Mouse (Mus musculus): ENCODE results near the gene Hoxa7. TPM values are rescaled to one million over a fixed set of nuclear protein-coding genes. Genes with fewer than 3 reads are reported as not detected.

The Hoxa7 gene
- polyA plus RNA-seq, 1 experiment from 2014 or later, result 0.34 TPM

DNA sequence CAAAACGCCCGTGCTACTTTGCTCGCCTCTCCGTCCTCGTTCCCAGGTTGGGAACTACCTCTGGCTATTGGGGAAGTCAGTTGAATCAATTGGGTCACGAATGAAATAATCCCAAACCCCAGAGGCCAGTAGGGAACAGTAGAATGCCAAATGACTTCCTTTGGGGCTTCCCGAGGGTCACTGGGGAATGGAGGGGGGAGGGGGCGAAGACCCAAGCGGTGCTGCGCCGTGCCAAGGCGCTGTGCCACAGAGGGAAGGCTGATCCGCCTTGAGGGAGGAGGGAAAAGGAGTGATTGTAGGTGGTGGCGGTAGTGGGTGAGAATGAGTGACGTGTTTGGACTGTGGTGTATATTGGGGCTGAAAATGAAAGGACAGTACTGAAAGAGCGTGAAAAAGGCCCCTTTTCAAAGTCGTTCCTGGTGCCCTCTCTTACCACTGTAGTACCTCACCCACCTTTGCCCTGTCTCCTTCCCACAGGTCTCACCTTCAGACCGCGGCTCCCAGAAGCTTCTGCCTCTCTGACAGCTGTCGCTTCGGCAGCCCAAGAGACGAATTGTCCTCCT lies 9.0 kb downstream of the Hoxa7 start:
- Histone ChIP-seq H3K27me3 (ENCODE audit: control insufficient read depth, insufficient read depth, low read length) (peaks cover 95% of the 10 kb centered on the region), H3K9me3 (replicated peaks; ENCODE audit: control insufficient read depth, low read length) (no peaks in the 10 kb centered on the region), H3K36me3 (replicated peaks; ENCODE audit: control insufficient read depth, insufficient read depth, low read depth, low read length) (no peaks in the 10 kb centered on the region), H3K4me3 (ENCODE audit: low read depth, low read length) (no peak overlapping the region), H3K9ac (replicated peaks; ENCODE audit: low read length) (no peak overlapping the region), H3K4me2 (ENCODE audit: low read depth, low read length) (no peak overlapping the region), H3K4me1 (ENCODE audit: control insufficient read depth, insufficient read depth, low read length) (no peaks in the 10 kb centered on the region; the same call in 1 of the 2 replicates), H3K27ac (replicated peaks; ENCODE audit: low read depth, low read length) (no peak overlapping the region)
- DNase-seq (ENCODE audit: low spot score) (no peak), ATAC-seq (replicated peaks; ENCODE audit: insufficient number of reproducible peaks, low FRiP score, low TSS enrichment, low read depth) (no peak)
- WGBS, result under 1% methylated on average over 22 of the region's 22 CpGs

DNA sequence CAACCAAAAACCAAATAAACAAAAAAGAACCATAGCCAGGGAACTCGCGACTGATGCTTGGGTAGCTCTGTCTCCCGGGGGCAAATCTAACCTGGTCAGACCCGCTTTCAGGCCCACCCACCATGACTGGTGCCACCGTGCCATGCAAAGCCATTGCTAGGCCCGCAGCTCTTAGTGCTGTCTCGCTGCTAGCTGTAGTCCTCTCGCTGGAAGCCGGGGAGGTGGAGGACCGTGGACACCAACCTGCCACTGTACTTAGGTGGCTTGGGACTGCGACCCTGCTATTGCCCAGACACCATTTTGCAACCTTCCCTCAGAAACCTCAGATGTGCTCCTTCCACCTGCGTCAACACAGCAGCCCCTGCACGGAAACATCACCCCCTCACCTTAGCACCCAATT lies 9.7 kb downstream of the Hoxa7 start:
- Histone ChIP-seq H3K27ac (replicated peaks; ENCODE audit: low read depth, low read length) (no peak overlapping the region), H3K4me3 (ENCODE audit: low read depth, low read length) (no peak overlapping the region), H3K4me2 (ENCODE audit: low read depth, low read length) (no peak overlapping the region), H3K9me3 (replicated peaks; ENCODE audit: control insufficient read depth, low read length) (no peaks in the 10 kb centered on the region), H3K4me1 (ENCODE audit: control insufficient read depth, insufficient read depth, low read length) (no peaks in the 10 kb centered on the region; the same call in 1 of the 2 replicates), H3K9ac (replicated peaks; ENCODE audit: low read length) (no peak overlapping the region), H3K27me3 (ENCODE audit: control insufficient read depth, insufficient read depth, low read length) (peaks cover 95% of the 10 kb centered on the region), H3K36me3 (replicated peaks; ENCODE audit: control insufficient read depth, insufficient read depth, low read depth, low read length) (no peaks in the 10 kb centered on the region)
- ATAC-seq (replicated peaks; ENCODE audit: insufficient number of reproducible peaks, low FRiP score, low TSS enrichment, low read depth) (no peak), DNase-seq (ENCODE audit: low spot score) (no peak)
- 2% methylated on average over 13 of the region's 13 CpGs for WGBS

DNA sequence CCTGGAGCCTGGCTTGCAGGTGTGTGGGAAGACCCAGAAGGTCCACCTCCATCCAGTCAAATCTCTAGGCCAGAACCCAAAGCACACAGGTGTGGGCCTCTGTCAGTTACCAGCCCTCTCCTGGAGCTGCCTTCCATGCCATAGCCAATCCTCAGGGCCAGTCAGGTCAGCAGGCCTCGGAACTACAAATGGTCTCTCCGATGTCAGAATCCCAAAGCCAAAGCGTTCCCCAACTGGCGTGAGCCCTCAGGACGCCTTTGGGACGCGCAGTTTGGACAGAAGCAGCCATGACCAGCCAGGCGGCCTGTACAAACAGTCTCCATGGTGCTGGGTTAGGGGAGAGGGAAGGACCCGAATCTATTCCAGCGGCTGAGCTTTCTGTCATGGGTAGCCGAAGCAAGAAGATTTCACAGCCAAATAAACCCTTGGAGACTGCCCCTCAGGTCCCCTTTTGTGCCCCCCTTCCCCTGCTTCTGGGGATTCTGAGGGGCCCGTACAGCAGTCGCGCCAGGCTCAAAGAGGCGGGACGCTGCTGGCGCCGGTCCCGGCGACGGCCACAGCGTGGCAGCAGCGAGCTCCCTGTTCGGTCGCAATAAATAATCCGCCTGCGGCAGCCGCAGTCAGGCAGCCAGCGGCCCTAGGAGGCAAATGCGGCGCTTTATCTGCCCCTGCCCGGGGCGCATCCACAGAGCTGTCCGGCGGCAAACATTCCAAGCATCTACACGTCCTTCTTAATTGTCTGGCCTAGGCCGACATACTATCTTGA lies 10.3 kb downstream of the Hoxa7 start:
- no peak overlapping the region for H3K4me2 ChIP-seq (ENCODE audit: low read depth, low read length)
- peak; percentile 84 for DNase-seq (ENCODE audit: low spot score)
- no peaks in the 10 kb centered on the region for H3K9me3 ChIP-seq (replicated peaks; ENCODE audit: control insufficient read depth, low read length)
- H3K27me3 ChIP-seq (ENCODE audit: control insufficient read depth, insufficient read depth, low read length), result peaks cover 96% of the 10 kb centered on the region
- under 1% methylated on average over 34 of the region's 37 CpGs for WGBS
- H3K36me3 ChIP-seq (replicated peaks; ENCODE audit: control insufficient read depth, insufficient read depth, low read depth, low read length), result no peaks in the 10 kb centered on the region
- H3K4me3 ChIP-seq (ENCODE audit: low read depth, low read length), result no peak overlapping the region
- H3K27ac ChIP-seq (replicated peaks; ENCODE audit: low read depth, low read length), result no peak overlapping the region
- no peak for ATAC-seq (replicated peaks; ENCODE audit: insufficient number of reproducible peaks, low FRiP score, low TSS enrichment, low read depth)
- H3K9ac ChIP-seq (replicated peaks; ENCODE audit: low read length), result no peak overlapping the region
- no peaks in the 10 kb centered on the region for H3K4me1 ChIP-seq (ENCODE audit: control insufficient read depth, insufficient read depth, low read length)

DNA sequence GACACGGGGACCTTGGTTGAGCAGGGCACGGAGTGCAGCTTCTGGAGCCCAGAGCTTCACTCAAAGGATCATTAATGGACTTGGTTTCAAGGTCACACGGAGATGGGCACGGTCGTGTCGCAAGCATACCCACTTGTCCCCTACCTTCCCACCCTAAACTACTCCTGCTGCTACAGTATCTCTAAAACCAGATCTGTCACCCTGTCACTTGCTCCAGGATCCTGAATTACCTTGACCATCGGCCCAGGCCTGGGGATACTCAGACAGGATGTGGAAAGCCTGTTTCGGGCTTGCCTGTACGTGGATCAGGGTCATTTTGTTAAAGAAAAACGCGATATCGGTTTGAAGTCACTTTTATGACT lies 12.0 kb downstream of the Hoxa7 start:
- ATAC-seq (replicated peaks; ENCODE audit: insufficient number of reproducible peaks, low FRiP score, low TSS enrichment, low read depth) (no peak), DNase-seq (ENCODE audit: low spot score) (no peak)
- no peaks in the 10 kb centered on the region for H3K36me3 ChIP-seq (replicated peaks; ENCODE audit: control insufficient read depth, insufficient read depth, low read depth, low read length)
- no peak overlapping the region for H3K27ac ChIP-seq (replicated peaks; ENCODE audit: low read depth, low read length)
- WGBS, result 5% methylated on average over 12 of the region's 12 CpGs
- no peak overlapping the region for H3K4me2 ChIP-seq (ENCODE audit: low read depth, low read length)
- no peaks in the 10 kb centered on the region for H3K4me1 ChIP-seq (ENCODE audit: control insufficient read depth, insufficient read depth, low read length)
- H3K9me3 ChIP-seq (replicated peaks; ENCODE audit: control insufficient read depth, low read length), result no peaks in the 10 kb centered on the region
- peaks cover 96% of the 10 kb centered on the region for H3K27me3 ChIP-seq (ENCODE audit: control insufficient read depth, insufficient read depth, low read length)
- no peak overlapping the region for H3K9ac ChIP-seq (replicated peaks; ENCODE audit: low read length)
- no peak overlapping the region for H3K4me3 ChIP-seq (ENCODE audit: low read depth, low read length)

DNA sequence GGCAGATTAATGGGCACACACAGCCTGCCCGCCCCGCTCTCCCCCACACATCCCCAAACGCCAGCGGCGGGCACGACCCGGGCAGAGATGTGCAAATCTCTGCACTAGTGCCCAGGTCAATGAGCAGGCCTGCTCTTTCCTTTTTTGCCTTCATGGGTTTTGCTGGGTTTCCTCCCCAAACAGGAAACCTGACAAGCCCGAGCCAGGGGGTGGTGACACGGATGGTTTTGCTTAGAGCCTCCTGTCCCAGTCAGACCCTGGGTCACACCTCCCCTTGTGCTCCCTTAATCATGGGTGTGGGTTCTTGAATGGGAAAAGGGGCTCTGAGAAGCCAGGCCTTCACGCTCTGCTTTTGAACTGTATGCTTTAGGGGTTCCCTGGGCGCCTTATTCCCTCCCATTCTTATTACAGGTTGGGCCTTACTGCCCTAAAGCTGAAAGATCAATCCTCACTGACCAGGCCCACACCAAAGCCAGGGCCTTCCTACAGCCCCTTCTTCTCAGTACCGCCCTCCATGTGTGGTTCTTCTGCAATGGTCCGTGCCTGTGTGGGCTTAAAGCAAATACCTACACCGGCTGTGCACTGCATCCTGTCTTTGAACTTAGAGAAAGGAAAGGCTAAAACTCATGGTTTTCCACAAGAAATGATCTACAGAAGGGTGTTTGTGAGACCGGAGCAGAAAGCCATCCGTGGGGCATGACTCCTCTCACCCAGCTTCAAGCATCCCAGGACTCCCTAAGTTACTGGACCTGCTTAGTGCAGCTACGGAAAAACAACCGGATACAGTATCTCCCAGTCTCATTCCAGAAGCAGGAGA lies 12.6 kb downstream of the Hoxa7 start:
- Histone ChIP-seq H3K4me2 (ENCODE audit: low read depth, low read length) (no peak overlapping the region), H3K27me3 (ENCODE audit: control insufficient read depth, insufficient read depth, low read length) (peaks cover 96% of the 10 kb centered on the region), H3K4me1 (ENCODE audit: control insufficient read depth, insufficient read depth, low read length) (no peaks in the 10 kb centered on the region; the same call in 1 of the 2 replicates), H3K36me3 (replicated peaks; ENCODE audit: control insufficient read depth, insufficient read depth, low read depth, low read length) (no peaks in the 10 kb centered on the region), H3K9ac (replicated peaks; ENCODE audit: low read length) (no peak overlapping the region), H3K4me3 (ENCODE audit: low read depth, low read length) (no peak overlapping the region), H3K9me3 (replicated peaks; ENCODE audit: control insufficient read depth, low read length) (no peaks in the 10 kb centered on the region), H3K27ac (replicated peaks; ENCODE audit: low read depth, low read length) (no peak overlapping the region)
- no peak for DNase-seq (ENCODE audit: low spot score)
- 3% methylated on average over 18 of the region's 18 CpGs for WGBS
- ATAC-seq (replicated peaks; ENCODE audit: insufficient number of reproducible peaks, low FRiP score, low TSS enrichment, low read depth), result no peak

DNA sequence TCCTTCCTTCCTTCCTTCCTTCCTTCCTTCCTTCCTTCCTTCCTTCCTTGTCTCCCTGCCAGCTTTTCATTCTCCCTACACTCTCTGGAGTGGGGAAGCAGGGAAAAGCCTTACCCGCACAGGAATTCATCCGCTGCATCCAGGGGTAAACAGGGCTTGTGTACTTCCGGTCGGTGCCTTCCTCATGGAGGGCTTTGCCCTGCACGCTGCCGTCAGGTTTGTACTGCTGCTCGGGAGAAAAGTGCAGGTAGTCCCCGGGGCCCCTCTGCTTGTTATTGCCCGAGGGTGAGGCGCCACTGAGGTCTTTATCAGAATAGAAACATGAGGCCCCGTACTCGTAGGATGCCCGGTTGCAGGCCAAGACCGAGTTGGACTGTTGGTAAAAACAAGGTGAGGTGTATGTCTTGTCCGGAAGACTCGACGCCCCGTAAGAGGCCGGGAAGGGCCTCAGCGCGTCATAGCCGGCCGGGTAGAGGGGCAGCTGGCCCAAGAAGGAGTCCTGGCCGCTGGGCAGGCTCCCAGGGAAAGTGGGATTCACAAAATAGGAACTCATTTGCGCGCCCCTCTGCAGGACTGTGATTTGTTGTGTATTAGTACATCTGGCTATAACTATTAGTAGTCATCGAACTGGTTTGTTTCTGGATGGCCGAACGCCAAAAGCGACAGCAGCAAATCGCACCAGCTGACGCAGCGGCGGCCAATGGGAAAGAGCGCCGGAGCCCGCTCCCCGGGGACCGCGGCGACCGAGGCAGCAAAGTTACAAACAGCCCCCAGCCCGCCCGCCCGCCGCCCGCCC lies 13.4 kb downstream of the Hoxa7 start, which contains the start of gene Hoxa6:
Gene Hoxa6 (minus strand): TSS at position 651 of the 796 bp plus-strand sequence.
- no peak within 1 kb of the TSS for H3K27ac ChIP-seq (replicated peaks; ENCODE audit: low read depth, low read length)
- no peak within 1 kb of the TSS for H3K9ac ChIP-seq (replicated peaks; ENCODE audit: low read length)
- H3K27me3 ChIP-seq (ENCODE audit: control insufficient read depth, insufficient read depth, low read length), result peaks cover 97% of the 10 kb centered on the region
- DNase-seq (ENCODE audit: low spot score), result no peak
- no peaks in the 10 kb centered on the region for H3K36me3 ChIP-seq (replicated peaks; ENCODE audit: control insufficient read depth, insufficient read depth, low read depth, low read length)
- WGBS, result 2% methylated on average over 47 of the region's 47 CpGs
- no peaks in the 10 kb centered on the region for H3K9me3 ChIP-seq (replicated peaks; ENCODE audit: control insufficient read depth, low read length)
- H3K4me3 ChIP-seq (ENCODE audit: low read depth, low read length), result no peak within 1 kb of the TSS
- H3K4me1 ChIP-seq (ENCODE audit: control insufficient read depth, insufficient read depth, low read length), result no peaks in the 10 kb centered on the region; the same call in 1 of the 2 replicates
- ATAC-seq (replicated peaks; ENCODE audit: insufficient number of reproducible peaks, low FRiP score, low TSS enrichment, low read depth), result no peak
- no peak within 1 kb of the TSS for H3K4me2 ChIP-seq (ENCODE audit: low read depth, low read length)

DNA sequence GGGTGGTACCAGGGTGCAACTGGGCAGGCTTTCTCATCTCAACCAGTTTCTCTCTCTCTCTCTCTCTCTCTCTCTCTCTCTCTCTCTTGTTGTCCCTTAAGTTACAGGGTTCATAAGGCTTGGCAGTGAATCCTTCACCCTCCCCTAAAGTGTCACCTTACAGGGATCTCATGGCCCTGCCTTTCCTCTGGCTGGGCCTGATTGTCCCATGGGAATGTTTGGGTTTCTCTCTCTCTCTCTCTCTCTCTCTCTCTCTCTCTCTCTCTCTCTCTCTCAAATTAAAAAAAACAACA lies 14.0 kb downstream of the Hoxa7 start:
- H3K4me2 ChIP-seq (ENCODE audit: low read depth, low read length), result no peak overlapping the region
- ATAC-seq (replicated peaks; ENCODE audit: insufficient number of reproducible peaks, low FRiP score, low TSS enrichment, low read depth), result no peak

More for the DNA sequence above, 14.0 kb downstream of the Hoxa7 start:
- peaks cover 96% of the 10 kb centered on the region for H3K27me3 ChIP-seq (ENCODE audit: control insufficient read depth, insufficient read depth, low read length)
- no peaks in the 10 kb centered on the region for H3K9me3 ChIP-seq (replicated peaks; ENCODE audit: control insufficient read depth, low read length)
- H3K27ac ChIP-seq (replicated peaks; ENCODE audit: low read depth, low read length), result no peak overlapping the region
- no peak for DNase-seq (ENCODE audit: low spot score)
- no peak overlapping the region for H3K4me3 ChIP-seq (ENCODE audit: low read depth, low read length)
- no peaks in the 10 kb centered on the region for H3K36me3 ChIP-seq (replicated peaks; ENCODE audit: control insufficient read depth, insufficient read depth, low read depth, low read length)
- H3K4me1 ChIP-seq (ENCODE audit: control insufficient read depth, insufficient read depth, low read length), result no peaks in the 10 kb centered on the region; the same call in 1 of the 2 replicates
- no peak overlapping the region for H3K9ac ChIP-seq (replicated peaks; ENCODE audit: low read length)

Measured in embryonic facial prominence, embryonic 11.5 days (tissue).